Mouse (Mus musculus): Measurements from ENCODE around the gene Sik1.

Gene Sik1

DNA sequence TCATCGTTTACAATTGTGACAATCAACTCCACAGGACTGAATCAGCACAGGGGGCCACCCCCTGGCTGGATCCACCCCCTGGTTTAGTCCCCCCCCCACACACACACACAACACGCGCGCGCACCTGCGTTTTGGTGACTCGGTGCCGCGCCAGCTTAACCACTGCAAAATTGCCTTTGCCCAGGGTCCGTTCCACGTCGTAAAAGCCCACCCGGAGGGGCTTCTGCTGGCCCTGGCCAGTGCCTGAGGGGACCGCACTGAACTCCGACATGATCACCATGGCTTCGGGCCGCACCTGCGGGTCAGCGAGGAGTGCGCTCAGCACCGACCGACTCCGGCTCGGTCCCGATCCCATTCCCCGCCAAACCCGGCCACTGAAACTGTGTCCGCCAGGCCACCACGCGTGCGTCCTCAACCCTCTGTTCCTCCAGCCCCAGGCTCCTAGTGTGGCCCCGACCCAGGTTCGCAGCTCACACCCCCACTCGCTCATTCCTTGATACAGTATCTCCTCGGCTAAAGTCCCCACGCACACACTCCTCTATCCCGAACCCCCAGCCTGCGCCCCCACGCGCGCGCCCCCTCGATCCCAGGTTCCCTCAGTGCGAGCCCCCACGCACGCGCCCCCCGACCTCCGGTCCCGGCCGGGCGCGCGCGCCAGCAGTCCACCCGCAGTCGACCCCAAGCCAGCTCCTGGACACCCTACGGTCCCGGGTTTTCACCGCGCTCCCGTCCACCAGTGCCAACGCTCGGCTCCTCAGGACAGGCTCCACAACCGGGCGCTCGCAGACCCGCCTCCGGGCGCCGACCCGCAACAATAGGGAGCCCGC is 621 bp downstream of the Sik1 start:
- DNase-seq (ENCODE audit: low spot score in 2 of 2) = no peak

DNA sequence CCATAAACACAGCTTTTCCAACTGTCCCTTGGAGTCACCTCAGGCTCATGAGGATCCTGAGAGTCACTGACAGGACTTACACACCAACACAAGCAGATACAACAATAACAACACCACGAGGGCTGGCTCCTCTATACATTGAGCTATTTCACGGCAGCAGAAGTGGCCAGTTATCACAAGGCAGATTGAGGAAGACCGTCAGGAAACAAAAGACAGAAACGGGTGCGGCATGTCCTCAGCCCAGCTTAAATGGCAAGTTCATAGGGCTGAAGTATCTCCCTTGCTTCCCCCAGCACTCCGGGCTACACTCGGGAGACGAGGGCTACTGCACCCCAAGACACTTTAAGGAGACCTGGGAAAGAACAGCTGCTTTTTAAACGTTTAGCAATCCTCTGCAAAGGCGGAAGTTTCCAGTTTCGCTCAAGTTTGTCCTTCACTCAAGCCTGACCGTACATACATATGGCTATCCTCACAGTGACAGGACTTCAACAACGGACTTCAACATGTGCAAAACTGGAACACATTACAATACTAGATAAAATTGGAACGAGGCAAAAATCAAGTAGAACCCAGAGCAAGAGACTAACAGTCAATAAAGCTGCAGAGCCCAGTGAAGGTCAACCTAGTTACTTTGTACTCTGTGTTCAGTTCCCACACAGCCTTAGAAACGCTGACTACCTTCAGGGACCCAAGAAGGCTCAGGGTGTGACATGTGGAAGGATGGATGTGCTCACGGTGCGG is 2.0 kb downstream of the Sik1 start:
- no peak for DNase-seq (ENCODE audit: low spot score in 2 of 2)

DNA sequence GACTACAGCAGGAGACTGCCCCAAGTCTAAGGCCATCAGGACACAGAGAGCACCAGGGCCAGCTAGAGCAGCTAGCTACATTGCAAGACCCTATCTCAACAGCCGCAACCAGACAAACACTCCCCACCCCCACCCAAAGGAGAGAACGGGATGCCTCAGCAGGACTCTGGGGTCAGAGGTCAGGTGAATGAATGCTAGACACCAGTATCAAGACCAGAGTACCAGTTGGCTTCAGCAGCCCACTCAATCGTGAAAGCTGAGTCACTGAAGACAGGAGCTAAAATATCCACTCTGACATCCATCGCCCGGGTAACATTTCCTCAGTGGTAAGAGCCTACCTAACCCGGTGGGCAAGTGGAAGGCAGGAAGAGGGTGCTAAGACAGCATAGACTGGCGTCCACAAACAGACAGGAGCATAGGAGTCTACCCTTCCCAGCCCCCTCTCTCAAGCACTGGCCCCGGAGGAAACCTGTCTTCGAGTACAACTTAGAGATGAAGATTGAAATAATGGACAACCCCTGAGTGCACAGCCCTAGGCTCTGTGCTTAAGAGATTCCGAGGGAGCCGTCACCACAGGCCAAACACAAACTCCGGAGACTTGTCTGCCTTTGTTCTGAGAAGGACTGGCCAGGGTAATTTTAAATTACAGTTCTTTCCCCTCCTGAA is 2.7 kb downstream of the Sik1 start:
- no peak for DNase-seq (ENCODE audit: low spot score in 2 of 2)

DNA sequence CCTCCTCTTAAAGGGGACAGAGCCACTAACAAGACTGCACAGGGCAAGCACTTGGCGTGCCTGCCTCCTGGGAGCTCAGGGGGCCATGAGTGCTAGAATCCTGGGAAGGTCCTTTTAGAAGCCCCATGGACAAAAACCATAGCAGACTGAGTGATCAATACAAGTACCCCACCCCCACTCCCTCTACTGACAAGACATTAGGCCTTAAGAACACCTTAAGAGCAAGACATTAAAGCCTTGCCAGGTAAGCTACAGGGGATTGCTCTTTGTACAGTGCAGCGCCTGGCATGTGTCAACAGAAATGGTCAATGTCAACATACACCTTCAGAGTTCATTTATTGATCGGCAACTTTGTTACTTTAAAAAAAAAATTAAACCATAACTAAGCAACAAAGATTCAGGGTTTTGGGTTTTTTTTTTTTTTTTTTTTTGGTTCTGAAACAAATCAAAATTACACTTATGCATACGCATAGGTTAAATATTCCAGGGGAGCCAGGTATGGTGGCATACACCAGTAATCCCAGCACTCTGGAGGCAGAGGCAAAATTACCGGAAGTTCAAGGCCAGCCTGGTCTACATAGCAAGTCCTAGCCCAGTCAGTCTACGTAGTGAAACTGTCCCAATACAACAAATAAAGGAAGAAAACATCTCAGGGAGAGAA is 3.7 kb downstream of the Sik1 start:
- DNase-seq (ENCODE audit: low spot score in 2 of 2) = no peak

DNA sequence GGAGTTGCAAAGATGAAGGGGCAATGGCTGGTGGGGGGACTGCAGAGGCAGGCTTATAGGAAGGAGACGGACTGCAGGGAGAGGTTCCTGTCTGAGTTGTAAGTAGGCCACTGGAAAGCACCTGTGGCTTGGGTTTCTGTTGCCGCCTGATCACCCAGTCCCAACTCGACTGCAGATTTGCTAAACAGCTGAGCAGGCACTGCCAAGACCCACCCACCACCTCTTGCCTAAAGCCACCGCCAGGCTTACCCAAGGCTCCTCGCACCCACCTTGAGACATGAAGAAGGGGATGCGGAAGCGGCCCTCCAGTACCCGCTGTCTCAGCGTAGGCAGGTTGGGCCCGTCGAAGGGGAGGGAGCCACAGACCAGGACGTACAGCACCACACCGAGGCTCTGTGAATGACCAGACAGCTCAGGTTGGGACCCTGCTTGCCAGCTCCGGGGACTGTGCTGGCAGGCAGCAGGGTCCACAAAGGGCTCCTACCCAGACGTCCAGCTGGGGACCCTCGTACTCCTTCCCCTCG is 5.1 kb downstream of the Sik1 start:
- no peak for DNase-seq (ENCODE audit: low spot score in 2 of 2)

DNA sequence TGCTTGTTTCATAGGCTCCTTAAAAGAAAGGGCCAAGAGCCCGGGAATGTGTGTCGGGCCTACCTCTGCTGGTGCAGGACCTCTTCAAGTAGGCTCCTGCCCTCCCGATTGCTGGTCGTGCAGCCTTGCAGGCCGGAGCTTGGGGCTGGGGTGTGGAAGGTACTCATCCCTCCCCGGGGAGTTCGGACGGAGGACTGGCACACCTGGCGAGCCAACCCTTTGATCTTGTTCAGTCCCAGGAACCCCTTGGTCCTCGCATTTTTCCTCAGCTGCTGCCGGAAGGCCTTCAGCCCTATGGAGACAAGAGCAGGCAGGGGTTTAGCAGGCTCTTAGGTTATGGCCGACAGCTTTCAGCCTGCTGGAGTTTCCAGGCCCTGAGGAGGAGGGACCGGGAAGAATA is 8.6 kb downstream of the Sik1 start:
- no peak for DNase-seq (ENCODE audit: low spot score in 2 of 2)

DNA sequence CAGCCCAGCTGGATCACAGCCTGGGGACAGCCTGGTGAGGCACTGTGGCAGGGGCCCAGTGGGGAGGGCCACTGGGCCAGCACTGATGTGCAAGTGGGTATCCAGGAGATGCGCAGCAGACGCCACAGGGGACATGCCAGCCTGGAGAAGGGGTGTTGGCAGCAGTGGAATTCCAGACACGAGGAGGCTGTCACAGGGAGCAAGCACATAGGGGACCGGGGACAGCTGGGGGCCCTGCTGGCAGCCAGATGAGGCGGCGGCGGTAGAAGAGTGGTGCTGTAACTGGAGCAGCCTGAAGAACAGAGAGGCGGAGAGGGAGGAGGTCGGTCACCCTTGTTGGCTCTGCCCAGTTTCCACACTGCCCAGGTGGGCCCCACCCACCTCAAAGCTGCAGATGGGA is 9.3 kb downstream of the Sik1 start:
- no peak for DNase-seq (ENCODE audit: low spot score in 2 of 2)

DNA sequence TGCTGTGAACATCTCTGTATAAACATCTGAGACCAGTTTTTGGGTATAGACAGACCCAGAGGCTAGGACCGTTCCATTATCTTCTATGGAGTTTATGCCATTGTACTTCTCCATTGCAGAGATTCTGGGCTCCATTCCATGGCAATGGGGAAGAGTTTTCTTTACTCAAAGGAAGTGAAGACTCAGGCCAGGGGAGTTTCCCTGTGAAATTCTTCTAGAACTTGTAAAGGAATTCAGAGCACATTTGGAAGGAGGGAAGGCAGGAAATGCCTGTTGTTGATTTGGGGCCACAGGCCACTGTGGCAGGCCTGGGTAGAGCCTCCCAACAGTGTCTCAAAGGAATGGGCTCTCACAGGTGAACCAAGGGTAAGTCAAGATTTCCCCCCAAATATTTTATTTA is 11.7 kb downstream of the Sik1 start:
- no peak for DNase-seq (ENCODE audit: low spot score in 2 of 2)

DNA sequence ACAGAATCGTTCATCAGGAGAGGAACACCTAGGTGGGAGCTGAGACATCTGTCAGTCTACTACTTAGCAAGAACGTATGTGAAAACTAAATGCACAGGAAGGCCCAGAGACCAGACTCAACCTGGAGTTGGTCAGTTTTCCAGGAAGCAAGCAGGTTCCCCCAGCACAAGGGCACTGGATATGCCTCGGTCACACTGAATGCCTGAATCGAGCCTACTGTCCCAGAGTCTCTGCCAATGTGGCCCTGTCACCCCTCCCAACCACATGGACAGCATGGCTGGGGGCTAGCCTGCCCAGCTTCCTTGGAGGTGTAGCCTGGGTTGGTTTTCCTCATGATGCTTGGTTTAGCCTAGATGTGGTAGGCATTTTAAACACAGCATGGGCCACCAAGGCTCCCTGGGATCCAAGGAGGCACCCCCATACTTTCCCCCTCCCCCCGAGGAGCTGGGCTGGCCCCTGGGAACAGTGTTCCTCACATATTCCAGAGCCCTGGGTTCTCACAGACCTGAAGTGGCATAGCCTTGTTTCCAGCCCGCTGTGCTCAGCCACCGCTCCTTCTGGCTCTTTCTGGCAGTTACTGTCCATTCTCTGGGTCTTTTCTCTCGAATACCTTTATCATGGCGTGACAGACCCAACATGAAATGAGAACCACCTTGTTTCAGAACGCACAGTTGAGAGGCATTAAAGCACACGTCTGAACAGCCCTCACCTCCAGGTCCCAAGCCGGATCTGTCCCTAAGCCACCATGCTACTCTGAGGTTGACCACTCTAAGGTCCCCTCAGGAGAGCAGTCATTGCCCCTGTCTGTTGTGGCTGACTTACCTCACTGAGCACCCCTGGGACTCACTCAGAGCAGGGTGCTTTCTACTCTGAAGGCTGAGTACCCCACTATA is 12.4 kb downstream of the Sik1 start:
- DNase-seq (ENCODE audit: low spot score in 2 of 2) = no peak

DNA sequence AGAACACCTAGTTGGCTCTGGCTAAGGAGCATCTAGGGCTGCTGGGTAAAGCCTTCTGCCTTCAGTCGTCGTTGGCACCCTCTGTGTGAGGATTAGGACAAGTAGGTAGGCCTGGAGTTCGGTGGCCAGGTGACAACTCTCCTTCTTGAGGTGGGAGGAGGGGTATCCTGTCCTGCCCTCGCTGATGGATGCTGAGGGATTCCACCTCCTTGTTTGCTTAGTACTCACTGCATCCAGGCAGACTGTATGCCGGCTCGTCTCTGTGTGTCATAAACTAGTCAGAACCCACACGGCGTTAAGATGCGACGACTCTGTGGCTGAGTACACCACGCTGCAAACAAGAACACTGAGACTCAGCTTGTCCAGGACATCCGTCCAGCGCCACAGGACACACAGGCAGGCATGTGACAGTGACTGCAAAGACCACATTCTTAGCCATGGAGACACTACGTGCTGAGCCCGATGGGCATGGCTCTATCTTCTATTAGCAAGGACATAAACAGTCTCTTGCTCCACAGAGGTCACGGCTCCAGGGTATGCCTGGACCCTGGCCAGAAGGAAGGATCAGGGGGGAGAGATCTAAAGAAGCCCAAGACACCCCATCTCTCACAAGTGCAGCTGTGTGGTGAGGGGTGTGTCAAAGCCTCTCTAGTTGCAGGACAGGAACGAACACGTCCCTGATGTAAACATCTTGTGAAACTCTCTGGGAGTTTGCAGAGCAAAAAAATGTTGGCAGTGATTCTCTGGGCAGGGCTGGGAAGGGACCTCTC is 13.6 kb downstream of the Sik1 start:
- DNase-seq (ENCODE audit: low spot score in 2 of 2) = peak; percentile 67 to 77

DNA sequence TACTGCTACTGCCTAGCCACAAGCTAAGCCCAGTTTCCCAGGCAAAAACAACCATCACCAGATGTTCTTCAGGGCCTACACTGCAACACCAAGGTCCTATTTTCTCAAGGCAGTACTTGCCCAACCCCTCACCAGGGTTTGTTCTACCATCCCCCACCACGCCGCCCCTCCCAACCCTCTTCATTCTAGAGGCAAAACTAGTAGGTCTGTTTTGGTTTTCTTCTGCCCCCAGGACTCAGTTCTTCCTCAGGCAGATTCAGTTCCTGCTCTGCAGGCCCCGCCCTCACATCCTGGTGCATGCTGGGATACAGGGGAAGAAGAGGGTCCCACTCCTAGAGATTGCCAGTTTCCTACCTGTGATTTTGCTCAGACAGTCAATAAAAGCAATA is 14.2 kb downstream of the Sik1 start:
- DNase-seq (ENCODE audit: low spot score in 2 of 2) = no peak

DNA sequence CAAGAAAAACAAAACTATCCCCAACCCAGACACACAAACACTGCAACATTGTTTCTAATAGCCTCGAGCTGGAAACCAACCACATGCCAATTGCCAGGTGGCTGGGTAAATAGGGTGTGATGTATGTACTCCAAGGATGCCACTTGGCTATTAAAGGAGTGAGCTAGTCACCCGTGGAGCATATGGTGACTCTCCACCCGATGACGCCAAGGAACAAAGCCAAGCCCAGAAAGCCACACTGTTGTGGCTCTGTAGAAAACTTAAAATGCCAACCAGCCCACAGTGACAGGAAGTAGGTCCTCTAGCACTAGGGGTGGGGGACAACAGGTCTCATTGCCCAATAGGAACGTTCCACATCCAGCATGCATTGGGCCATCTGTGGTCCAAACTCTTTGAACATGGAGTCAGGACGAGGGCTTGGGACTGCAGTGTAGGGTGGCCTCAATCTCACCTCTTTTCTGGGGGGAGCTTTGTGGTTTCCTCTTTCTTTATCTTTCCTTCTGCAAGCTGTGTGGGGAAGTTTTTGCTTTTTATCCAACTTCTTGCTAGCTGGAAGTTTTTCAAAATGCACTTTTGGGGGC is 15.1 kb downstream of the Sik1 start:
- no peak for DNase-seq (ENCODE audit: low spot score in 2 of 2)

DNA sequence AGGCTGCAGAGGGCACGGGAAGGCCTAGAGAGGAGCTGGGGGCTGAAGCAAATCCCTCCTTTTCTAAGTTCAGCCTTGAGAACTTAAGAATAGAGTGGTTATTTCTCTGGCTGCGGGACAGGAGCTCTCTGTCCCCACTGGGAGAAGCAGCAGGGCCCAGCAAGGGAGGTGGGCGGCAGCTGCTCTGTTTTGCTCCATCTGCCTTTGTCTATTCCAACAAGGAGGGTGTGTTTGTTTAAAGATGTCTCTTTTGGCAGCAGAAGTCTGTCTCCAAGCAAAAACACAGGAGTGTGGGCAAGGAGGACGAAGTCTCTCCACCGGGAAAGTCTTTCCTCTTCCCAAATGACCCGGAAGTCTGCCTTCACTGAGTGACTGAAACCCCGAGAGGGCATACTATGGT is 18.8 kb downstream of the Sik1 start:
- no peak for DNase-seq (ENCODE audit: low spot score in 2 of 2)

DNA sequence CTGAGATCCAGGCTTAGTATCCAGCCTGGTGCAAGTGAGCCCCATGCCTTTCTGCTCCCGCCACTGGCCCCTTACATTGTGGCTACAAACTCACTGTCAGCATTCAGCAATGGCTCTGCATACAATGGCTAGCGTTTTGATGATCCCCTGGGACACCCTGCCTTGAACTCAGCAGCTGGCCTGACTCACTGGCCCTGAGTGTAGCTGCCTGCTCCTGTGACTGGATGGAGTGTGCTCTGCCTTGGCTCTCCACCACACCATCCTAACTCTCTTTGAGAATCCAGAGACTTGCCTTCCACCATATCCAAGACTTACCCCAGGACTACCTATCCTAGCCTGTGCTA is 19.4 kb downstream of the Sik1 start:
- DNase-seq (ENCODE audit: low spot score in 2 of 2) = no peak

DNA sequence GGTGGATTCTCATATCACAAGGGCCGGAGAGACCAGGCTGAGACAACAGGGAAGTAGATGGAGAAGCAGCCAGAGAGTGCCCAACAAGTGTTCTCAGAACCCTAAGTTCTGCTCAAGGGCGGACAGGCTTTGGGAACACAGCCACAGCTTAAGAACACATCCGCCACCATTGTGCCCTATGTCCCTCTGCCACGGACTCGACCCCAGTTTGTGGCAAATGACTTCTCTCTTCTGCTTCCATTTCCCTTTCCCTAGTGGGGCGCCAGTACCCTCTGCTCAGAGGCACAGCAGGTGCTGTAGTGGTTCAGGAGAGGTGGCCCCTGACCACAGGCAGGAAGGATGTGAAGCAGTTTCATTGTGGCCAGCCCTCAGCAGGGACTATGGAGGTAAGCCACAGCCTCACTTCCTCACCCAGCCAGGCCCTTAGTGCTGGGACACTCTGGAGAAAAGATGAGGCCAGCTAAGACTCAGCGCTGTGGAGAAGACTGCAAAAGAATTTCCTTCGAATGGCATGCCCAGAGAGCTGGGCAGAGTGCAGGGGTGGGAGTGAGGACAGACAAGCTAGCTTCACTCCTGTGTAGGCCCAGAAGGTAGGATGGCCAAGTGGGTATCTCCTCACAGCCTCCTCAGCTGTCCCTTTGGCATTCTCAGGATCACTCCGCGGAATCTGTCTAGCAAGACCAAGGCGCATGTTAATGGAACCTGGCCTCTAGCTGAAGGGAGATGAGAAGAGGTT is 19.9 kb downstream of the Sik1 start:
- no peak for DNase-seq (ENCODE audit: low spot score in 2 of 2)

DNA sequence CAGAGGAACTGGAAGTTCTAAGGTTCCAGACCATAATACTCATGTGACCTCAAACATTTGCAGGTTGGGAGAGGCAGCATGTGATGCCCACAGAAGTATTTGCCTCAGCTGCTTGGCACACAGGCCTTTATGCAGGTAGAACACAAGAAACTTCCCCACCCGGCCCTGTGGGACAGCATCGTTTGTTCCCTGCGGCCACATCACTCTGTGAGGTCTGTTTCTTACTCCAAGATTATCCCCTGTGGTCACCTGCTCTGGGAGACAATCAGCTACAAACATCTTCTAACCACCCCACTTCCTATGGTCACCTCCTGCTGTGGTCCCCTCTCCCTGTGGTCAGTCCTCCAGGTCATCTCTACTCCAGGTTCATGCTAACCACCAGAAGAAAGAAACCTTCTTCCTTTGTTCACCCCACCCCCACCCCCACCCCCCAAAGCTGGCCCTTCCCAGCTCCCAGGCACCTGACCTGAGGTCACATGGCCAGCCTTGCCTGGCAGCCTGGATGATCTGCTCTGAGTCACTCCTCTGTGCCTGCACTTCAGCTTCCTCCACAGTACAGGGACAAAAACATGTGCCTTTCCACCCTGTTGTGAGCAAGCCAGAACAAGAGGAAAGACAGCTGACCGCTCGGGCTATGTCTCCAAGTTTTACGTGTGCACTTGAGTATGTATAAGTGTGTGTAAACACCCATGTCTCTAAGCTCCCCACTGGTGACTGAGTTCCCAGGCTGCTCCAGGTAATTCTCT is 21.1 kb downstream of the Sik1 start:
- peak in 1 of 2 experiments; percentile 83 for DNase-seq (ENCODE audit: low spot score in 2 of 2)

DNA sequence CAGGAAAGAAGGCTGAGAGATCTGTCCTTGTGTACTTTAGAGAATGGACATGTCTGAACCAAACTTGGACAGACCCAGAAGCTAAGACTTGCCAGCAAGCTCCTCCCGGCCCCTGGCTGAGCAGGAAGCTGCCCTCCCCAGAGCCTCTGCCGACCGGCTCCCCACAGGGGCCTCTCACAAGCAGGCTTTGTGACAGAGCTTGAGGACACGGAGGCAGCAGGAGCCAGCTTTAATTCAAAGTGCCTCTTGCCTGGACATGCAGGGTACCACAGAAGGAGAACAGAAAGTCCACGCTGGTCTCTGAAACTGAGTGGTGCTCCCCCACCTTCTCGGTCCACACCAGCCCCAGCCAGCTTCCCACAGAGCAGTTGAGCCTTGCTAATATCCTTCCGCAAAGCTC is 21.9 kb downstream of the Sik1 start:
- peak in 1 of 2 experiments; percentile 85 for DNase-seq (ENCODE audit: low spot score in 2 of 2)

DNA sequence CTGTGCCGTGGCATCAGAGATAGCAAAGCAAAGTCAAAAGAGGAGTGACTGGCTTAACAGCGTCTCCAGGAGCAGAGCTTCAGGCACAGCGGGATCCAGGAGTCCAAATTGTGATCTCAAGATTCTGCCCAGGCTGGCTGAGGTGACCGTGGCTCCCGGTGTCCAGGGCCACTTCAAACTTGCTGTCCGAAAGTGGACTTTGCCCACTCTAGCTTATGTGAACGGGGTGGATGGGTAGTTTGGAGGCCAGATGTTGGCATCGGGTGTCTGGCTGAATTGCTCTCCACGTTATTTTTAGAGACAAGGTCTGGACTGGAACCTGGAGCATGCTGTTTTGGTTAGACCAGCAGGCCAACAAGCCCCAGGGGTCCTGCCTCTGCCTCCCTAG is 23.0 kb downstream of the Sik1 start:
- no peak for DNase-seq (ENCODE audit: low spot score in 2 of 2)
